Mouse (Mus musculus): ENCODE data around the gene Chrnd.

Chrnd gene

GRCm38 (mm10) chr1:87190429-87190828, at the start of gene Chrnd:
Chrnd (plus strand) TSS chr1:87190607.
- DNase-seq (ENCODE audit: low read depth, low spot score), result no peak

DNA sequence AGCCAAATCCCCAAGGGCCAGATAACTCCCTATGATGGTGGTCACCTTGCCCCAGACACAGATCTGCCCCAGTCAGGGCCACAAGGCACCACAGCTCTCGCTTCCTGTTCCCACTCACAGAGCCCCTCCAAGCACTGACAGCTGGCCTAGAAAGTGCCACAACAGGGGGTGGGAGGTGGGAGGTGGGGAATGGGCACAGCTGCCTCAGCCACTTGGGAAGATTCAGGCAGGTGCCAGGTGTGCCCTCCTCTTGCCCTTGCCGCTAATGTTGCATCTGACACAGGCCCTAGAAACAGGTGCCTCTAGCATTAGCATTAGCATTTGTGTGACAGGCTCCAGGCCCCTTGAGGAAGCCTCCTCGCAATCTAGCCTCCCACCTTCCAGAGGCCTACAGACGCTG, 48.9 kb upstream of the Chrnd start:
- no peak for DNase-seq (ENCODE audit: low read depth, low spot score)

DNA sequence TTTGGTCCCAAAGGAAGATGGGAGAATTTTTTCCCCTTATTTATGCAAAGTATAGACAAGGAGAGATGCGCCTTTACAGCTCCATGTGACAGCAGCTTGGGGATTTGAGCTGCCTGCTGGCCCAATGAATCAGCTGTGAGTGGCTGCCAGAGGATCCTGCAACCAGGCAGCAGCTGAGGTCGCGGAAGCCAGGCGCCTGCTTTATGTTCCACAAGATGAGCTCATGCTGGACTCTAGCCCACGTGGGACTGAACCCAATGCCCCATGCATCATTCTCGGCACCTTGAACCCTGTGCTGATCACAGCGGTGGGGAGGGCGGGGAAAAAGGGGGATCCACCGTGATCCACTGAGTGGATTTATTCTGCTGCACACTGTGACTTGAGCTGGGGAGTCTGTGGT, 48.0 kb upstream of the Chrnd start:
- no peak for DNase-seq (ENCODE audit: low read depth, low spot score)

- DNase-seq (ENCODE audit: low read depth, low spot score), result no peak
Measured at GRCm38 (mm10) chr1:87143141-87143540, 47.3 kb upstream of the Chrnd start.

DNA sequence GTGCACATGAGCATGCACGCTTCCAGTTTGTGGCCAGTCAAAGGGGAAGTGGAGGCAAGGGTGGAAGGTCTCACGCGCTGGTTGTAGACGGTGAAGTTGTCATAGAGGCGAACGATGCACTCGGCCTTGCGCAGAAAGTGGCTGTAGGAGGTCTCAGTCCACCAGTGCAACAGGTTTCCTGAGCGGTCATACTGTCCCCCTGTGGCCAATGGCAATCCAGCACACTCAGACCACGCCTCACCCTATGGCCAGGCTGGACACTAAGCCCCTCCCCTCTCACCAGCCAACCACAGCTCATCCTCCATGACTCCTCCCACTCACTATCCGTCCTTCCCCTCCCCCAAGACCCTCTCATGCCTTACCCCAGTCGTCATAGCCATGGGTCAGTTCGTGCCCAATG, 41.0 kb upstream of the Chrnd start:
- DNase-seq (ENCODE audit: low read depth, low spot score), result no peak

DNA sequence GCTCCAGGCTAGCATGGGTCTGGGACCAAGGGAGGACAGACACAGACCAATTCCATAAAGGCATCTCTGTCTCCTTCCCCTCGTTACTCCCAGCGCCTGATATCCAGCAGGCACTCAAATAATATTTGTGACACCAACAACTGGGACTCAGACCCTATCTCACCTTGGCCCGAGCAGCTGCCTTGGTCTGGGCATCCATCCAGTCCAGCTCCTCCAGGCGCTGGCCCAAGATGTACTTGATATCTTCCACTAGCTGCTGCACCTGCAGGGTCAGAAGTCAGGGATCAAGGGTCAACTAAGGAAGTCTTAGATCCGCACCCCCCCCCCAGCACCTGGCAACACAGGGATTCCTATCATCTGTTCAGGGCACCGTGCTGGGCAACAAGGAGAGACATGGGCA, 39.1 kb upstream of the Chrnd start:
- DNase-seq (ENCODE audit: low read depth, low spot score), result no peak

GRCm38 (mm10) chr1:87153776-87154500, 36.5 kb upstream of the Chrnd start:
- no peak for DNase-seq (ENCODE audit: low read depth, low spot score)

GRCm38 (mm10) chr1:87154501-87155120, 35.8 kb upstream of the Chrnd start:
- no peak for DNase-seq (ENCODE audit: low read depth, low spot score)

GRCm38 (mm10) chr1:87155531-87156198, 34.7 kb upstream of the Chrnd start:
- no peak for DNase-seq (ENCODE audit: low read depth, low spot score)

DNA sequence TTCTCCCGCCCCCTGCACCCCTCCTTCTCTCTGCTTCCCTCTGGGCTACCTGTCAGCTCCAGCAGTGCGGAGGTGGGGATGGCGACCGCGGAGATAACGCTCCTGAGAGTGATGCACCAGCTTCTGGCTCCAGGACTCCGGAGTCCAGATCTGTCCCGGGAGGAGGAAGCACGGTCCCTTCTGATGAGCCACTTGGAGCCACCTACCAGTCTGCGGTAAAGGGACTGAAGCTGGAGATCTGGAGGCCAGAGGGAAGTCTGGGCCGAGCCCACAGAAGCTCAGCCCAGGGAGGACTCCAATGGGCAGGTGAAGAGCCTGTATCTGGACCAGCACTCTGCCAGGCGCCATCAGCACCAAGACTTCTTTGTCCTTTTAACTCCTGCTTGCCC, 34.2 kb upstream of the Chrnd start, which contains the start of gene Ecel1:
TSS of gene Ecel1 (minus strand) at position 323 of the 389 bp plus-strand sequence.
- no peak for DNase-seq (ENCODE audit: low read depth, low spot score)

GRCm38 (mm10) chr1:87159396-87159795, 31.0 kb upstream of the Chrnd start:
- no peak for DNase-seq (ENCODE audit: low read depth, low spot score)

DNA sequence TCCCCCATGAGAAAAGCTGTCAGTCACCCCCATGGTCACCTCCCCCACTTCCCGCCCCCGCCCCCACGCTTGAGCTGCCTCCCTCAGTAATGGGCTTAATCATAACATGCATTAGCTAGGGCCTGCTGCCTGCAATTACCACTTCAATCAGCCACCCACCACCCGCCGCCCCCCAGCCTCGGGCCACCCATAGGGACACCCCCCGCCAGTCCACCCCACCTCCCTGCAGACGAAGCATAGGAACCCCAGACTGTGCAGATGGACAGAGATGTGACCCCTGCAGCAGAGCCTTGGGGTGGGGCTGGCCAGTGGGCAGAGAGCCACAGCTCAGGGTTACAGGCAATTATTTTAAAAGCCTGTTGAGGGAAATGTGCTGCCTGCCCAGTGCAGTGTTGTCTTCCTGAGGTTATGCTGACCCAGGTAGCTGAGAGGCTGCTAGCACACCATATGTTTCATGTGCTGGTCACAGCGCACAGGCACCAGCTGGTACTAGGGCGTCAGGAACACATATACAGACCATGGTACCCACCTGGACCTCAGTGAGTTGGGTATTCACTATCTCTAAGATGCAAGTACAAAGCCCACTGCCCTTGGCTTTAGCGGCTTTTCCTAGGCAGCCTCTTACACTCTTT, 26.1 kb upstream of the Chrnd start:
- no peak for DNase-seq (ENCODE audit: low read depth, low spot score)

DNA sequence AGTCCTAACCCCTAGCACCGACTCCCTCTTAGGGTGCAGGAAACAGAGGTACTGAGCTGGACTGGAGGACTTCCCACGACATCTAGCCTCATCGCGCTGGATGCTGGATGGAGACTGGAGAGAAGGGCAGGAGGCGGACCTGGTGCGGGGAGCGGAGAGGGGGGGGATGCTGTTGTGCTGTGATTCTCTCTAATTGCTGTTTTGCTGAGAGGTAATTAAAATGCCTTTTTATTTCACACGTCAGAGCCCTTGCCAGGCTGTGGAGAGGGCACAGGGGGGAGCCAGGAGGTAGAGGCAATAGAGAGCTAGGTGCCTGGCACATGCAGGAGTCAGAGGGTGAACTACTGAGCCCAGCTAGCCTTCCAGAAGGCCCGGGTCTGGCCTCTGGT, 25.6 kb upstream of the Chrnd start:
- DNase-seq (ENCODE audit: low read depth, low spot score), result no peak

DNA sequence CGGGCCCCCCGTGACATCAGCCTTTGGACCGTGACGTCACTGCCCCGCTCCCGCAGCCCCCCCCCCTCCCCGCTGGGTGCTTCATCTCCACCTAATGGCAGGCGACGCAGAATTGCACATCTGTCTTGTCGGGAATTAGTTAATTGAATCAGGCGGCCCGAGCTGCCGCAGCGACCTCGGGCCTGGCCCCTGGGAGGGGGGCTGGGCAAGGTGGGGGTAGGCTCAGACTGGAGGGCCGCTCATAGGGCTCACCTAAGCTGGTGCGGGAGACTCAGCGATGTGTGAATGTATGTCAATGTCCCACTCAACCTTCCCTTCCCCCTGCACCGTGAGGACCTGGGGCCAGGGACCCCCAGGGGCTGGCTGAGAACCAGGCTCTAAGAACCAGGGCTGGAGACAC, 19.9 kb upstream of the Chrnd start:
- no peak for DNase-seq (ENCODE audit: low read depth, low spot score)

DNA sequence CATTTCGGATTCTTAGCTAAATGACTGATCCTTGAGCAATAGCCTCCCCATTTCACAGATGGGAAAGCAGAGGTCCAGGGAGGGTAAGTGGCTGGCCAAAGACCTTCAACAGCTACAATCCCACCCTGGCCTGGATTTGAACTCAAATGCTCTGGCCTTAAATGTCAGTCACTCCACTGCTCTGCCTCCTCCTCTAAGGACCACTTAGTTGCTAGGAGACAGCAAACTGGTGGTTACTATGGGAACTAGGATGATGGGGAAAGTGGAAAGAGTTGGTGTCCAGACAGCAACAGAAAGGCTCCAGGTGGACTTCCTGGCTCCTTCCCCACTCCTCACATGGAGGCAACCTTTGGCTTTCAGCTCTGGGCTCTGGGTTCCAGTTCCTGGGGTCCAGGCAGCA, 19.1 kb upstream of the Chrnd start:
- no peak for DNase-seq (ENCODE audit: low read depth, low spot score)

DNA sequence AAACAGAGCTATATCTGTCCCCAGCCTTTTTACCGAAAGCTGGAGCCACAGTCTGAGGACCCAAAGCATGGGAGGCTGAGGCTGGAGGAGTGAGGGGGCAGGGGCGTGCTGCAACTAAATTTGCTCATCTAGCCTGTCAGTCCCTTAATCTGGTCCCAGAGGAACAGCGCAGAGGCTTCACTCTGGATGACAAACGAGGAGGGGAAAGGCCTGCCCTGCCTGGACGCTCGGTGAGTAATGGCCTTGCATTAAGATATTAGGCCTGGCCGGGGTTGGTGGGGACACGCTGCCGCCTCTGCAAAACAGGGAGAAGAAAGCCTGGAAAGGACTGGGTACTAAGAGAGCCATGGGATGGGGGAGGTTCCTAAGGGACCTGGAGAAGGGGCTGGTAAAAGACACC, 18.1 kb upstream of the Chrnd start:
- DNase-seq (ENCODE audit: low read depth, low spot score), result no peak

- DNase-seq (ENCODE audit: low read depth, low spot score), result no peak
Measured at GRCm38 (mm10) chr1:87174006-87174955, 16.1 kb upstream of the Chrnd start.

DNA sequence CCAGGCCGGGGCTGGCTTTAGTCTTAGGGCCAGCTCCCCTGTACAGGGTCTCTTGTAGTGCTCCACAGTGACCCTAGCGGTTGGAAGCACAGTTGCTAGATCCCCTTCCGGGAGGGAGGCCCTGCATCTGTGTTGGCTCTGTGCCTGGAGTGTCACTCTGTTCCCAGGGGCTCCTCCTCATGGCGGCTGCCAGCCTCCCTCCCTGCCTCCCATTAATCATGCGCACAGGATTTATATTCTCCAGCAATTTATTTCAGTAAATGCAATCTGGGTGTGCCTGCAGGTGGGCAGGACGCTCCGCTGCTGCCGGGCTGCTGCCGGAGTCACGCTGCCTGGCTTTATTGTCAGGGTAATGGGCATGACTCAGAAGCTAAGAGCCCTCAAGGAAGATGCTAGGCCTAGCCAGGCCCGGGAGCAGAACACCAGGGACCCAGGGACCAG, 14.5 kb upstream of the Chrnd start:
- DNase-seq (ENCODE audit: low read depth, low spot score), result peak; percentile 30

DNA sequence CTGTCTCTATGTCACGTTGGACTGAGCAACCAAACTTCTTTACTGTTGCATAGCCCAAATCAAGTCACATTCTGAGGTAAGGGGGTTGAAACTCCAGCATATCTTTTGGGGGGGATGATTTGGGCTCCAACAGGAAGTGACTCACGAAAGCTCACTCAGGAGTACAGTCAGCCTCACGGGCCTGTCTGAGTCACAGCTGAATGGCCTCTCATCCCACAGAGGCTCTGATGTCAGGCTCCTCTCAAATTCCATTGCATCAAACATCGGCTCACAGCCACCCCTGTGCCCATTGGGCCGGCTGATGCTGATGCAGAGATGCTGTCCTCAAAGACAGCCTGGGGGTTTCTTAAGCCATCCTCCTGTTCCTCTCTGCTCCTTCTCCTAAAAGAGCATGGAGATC, 9.5 kb upstream of the Chrnd start:
- DNase-seq (ENCODE audit: low read depth, low spot score), result no peak

GRCm38 (mm10) chr1:87183013-87183412, 7.4 kb upstream of the Chrnd start, which contains the start of gene Prss56:
Prss56 (plus strand) TSS chr1:87183313.
- no peak for DNase-seq (ENCODE audit: low read depth, low spot score)
